Mouse (Mus musculus): ENCODE measurements at regions not wholly inside any gene's neighbourhood (a gene's known extent, or its start where the extent isn't known, plus 50 kb on each side); places are given as distances from the start of the nearest gene placed in this dataset.

GRCm38 (mm10) chr9:41833408-41833807 is 290.7 kb downstream of the Sorl1 start:
- TF ChIP-seq POLR2A (IDR thresholded peaks at IDR 0.05; ENCODE audit: borderline replicate concordance, extremely low read depth, insufficient read depth, insufficient read length) = no peak
- Histone ChIP-seq H3K27me3 (ENCODE audit: control insufficient read depth, insufficient read depth, low read length) (no peaks in the 10 kb centered on the region), H3K36me3 (ENCODE audit: control insufficient read depth, insufficient read depth, low read length) (no peaks in the 10 kb centered on the region), H3K9me3 (ENCODE audit: control insufficient read depth, low read length) (peaks cover 6% of the 10 kb centered on the region; the same call in 1 of the 2 replicates), H3K4me3 (replicated peaks; ENCODE audit: low read length) (no peak overlapping the region), H3K4me1 (ENCODE audit: control insufficient read depth, insufficient read depth, low read length) (peaks cover 11% of the 10 kb centered on the region), H3K27ac (replicated peaks; ENCODE audit: low read depth, low read length) (no peak overlapping the region), H3K4me2 (replicated peaks; ENCODE audit: low read depth, low read length, severe bottlenecking) (no peak overlapping the region), H3K9ac (ENCODE audit: low read depth, low read length, severe bottlenecking) (no peak overlapping the region)
- ATAC-seq (ENCODE audit: low FRiP score, low read depth) = no peak
- WGBS = 97% methylated on average over 1 of the region's 1 CpGs
- no peak for DNase-seq (ENCODE audit: low spot score)

GRCm38 (mm10) chr9:41827356-41827755 is 296.7 kb downstream of the Sorl1 start:
- TF ChIP-seq POLR2A (IDR thresholded peaks at IDR 0.05; ENCODE audit: borderline replicate concordance, extremely low read depth, insufficient read depth, insufficient read length) = no peak
- 41% methylated on average over 4 of the region's 4 CpGs for WGBS
- no peak overlapping the region for H3K4me2 ChIP-seq (replicated peaks; ENCODE audit: low read depth, low read length, severe bottlenecking)
- peak; percentile 62; the same call in 1 of the 2 replicates for ATAC-seq (ENCODE audit: low FRiP score, low read depth)
- no peaks in the 10 kb centered on the region for H3K4me1 ChIP-seq (ENCODE audit: control insufficient read depth, insufficient read depth, low read length)
- DNase-seq (ENCODE audit: low spot score) = no peak
- H3K27me3 ChIP-seq (ENCODE audit: control insufficient read depth, insufficient read depth, low read length) = no peaks in the 10 kb centered on the region
- H3K36me3 ChIP-seq (ENCODE audit: control insufficient read depth, insufficient read depth, low read length) = no peaks in the 10 kb centered on the region
- H3K4me3 ChIP-seq (replicated peaks; ENCODE audit: low read length) = no peak overlapping the region
- H3K9ac ChIP-seq (ENCODE audit: low read depth, low read length, severe bottlenecking) = no peak overlapping the region
- peak overlapping the region; percentile 38; the same call in 1 of the 2 replicates for H3K27ac ChIP-seq (replicated peaks; ENCODE audit: low read depth, low read length)
- H3K9me3 ChIP-seq (ENCODE audit: control insufficient read depth, low read length) = no peaks in the 10 kb centered on the region

GRCm38 (mm10) chr9:41821401-41821800 is 302.7 kb downstream of the Sorl1 start:
- H3K27me3 ChIP-seq (ENCODE audit: control insufficient read depth, insufficient read depth, low read length) = no peaks in the 10 kb centered on the region
- no peak for TF ChIP-seq POLR2A (IDR thresholded peaks at IDR 0.05; ENCODE audit: borderline replicate concordance, extremely low read depth, insufficient read depth, insufficient read length)
- no peak overlapping the region for H3K9ac ChIP-seq (ENCODE audit: low read depth, low read length, severe bottlenecking)
- H3K4me2 ChIP-seq (replicated peaks; ENCODE audit: low read depth, low read length, severe bottlenecking) = no peak overlapping the region
- DNase-seq (ENCODE audit: low spot score) (no peak), ATAC-seq (ENCODE audit: low FRiP score, low read depth) (no peak)
- no peak overlapping the region for H3K27ac ChIP-seq (replicated peaks; ENCODE audit: low read depth, low read length)
- no peaks in the 10 kb centered on the region for H3K9me3 ChIP-seq (ENCODE audit: control insufficient read depth, low read length)
- no peak overlapping the region for H3K4me3 ChIP-seq (replicated peaks; ENCODE audit: low read length)
- H3K36me3 ChIP-seq (ENCODE audit: control insufficient read depth, insufficient read depth, low read length) = no peaks in the 10 kb centered on the region
- WGBS = 54% methylated on average over 4 of the region's 4 CpGs
- peaks cover 8% of the 10 kb centered on the region; the same call in 1 of the 2 replicates for H3K4me1 ChIP-seq (ENCODE audit: control insufficient read depth, insufficient read depth, low read length)

GRCm38 (mm10) chr9:41817740-41818461 is 306.2 kb downstream of the Sorl1 start:
- no peak overlapping the region for H3K4me3 ChIP-seq (replicated peaks; ENCODE audit: low read length)
- peak; percentile 37 for ATAC-seq (ENCODE audit: low FRiP score, low read depth)

DNA sequence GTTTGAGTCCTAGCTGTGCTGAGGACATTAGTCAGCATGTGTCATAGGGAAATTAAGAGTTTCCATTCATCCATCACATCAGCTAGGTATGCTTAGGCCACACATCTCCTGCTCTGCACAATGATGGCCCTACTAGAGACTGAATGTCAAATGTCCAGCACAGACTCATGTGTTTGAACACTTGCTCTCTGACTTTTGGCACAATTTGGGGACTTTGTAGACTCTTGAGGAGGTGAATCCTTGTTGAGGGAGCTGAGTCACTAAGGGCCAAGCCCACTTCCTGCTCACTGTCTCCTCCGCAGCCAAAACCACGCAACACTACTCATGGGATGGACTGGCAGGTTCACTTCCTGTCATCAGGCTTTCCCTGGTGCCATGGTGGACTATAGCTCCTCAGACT is 308.2 kb downstream of the Sorl1 start:
- Histone ChIP-seq H3K9ac (ENCODE audit: low read depth, low read length, severe bottlenecking) (no peak overlapping the region), H3K4me3 (replicated peaks; ENCODE audit: low read length) (no peak overlapping the region), H3K4me2 (replicated peaks; ENCODE audit: low read depth, low read length, severe bottlenecking) (no peak overlapping the region), H3K36me3 (ENCODE audit: control insufficient read depth, insufficient read depth, low read length) (no peaks in the 10 kb centered on the region), H3K9me3 (ENCODE audit: control insufficient read depth, low read length) (no peaks in the 10 kb centered on the region), H3K27me3 (ENCODE audit: control insufficient read depth, insufficient read depth, low read length) (no peaks in the 10 kb centered on the region), H3K4me1 (ENCODE audit: control insufficient read depth, insufficient read depth, low read length) (peaks cover 8% of the 10 kb centered on the region; the same call in 1 of the 2 replicates), H3K27ac (replicated peaks; ENCODE audit: low read depth, low read length) (no peak overlapping the region)
- WGBS = 88% methylated on average over 2 of the region's 2 CpGs
- TF ChIP-seq POLR2A (IDR thresholded peaks at IDR 0.05; ENCODE audit: borderline replicate concordance, extremely low read depth, insufficient read depth, insufficient read length) = no peak
- DNase-seq (ENCODE audit: low spot score) = no peak
- no peak for ATAC-seq (ENCODE audit: low FRiP score, low read depth)

More at GRCm38 (mm10) chr9:41817740-41818461, 306.2 kb downstream of the Sorl1 start:
- Histone ChIP-seq H3K27ac (replicated peaks; ENCODE audit: low read depth, low read length) (0 out of 2 replicates have a peak overlapping the region, but pooled peaks have one; percentile 48), H3K27me3 (ENCODE audit: control insufficient read depth, insufficient read depth, low read length) (no peaks in the 10 kb centered on the region), H3K36me3 (ENCODE audit: control insufficient read depth, insufficient read depth, low read length) (no peaks in the 10 kb centered on the region), H3K4me2 (replicated peaks; ENCODE audit: low read depth, low read length, severe bottlenecking) (no peak overlapping the region), H3K4me1 (ENCODE audit: control insufficient read depth, insufficient read depth, low read length) (peaks cover 8% of the 10 kb centered on the region; the same call in 1 of the 2 replicates), H3K9me3 (ENCODE audit: control insufficient read depth, low read length) (no peaks in the 10 kb centered on the region), H3K9ac (ENCODE audit: low read depth, low read length, severe bottlenecking) (no peak overlapping the region)
- peak; percentile 43 for DNase-seq (ENCODE audit: low spot score)
- WGBS = 37% methylated on average over 11 of the region's 11 CpGs
- TF ChIP-seq POLR2A (IDR thresholded peaks at IDR 0.05; ENCODE audit: borderline replicate concordance, extremely low read depth, insufficient read depth, insufficient read length) = no peak

Measured in limb, embryonic 14.5 days (tissue).